Mouse (Mus musculus) gastrocnemius, postnatal 25 days (tissue): ENCODE results near the gene Pdia3. TPM values are rescaled to one million over a fixed set of nuclear protein-coding genes. Genes with fewer than 3 reads are reported as not detected.
"Not testable (repeated sequence)": the region's sequence is repeated elsewhere in the genome, so short reads cannot be mapped to it uniquely, and the experiment has no call there.

ENCODE experiments used
- DNase-seq: peaks from one replicate; pipeline ENCODE4 v3.0.0; 2022
- microRNA-seq, 2 experiments: library from miRNA; unstranded; fragments of <30 nt; microRNA quantifications; one replicate each; pipeline ENCODE4 v1.2.0; 2021; ENCODE audit warnings: borderline replicate concordance in 2 of 2
- total RNA-seq, 2 experiments: library from RNA; stranded (reverse); gene quantifications; 1 replicate in 1 of 2; 2 replicates in 1 of 2; pipeline ENCODE4 v1.2.3; 2021

The Pdia3 gene
- total RNA-seq, 2 experiments from 2014 or later, result 46.2 to 51.0 TPM

GRCm38 (mm10) chr2:121477491-121478266 is 64.1 kb downstream of the Pdia3 start:
- no peak for DNase-seq

DNA sequence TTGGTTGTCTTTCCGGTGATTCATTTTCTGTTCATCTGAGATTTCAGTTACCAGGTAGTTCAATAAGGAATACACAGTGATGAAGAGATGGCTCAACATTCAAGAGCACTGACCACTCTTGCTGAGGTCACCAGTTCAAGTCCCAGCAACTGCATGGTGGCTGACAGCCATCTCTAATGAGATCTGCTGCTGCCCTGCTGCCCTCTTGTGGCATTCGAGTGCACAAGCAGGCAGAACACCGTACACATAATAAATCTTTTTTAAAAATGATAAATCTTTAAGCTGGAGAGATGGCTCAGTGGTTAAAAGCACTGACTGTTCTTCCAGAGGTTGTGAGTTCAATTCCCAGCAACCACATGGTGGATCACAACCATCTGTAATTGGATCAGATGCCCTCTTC is 66.9 kb downstream of the Pdia3 start:
- DNase-seq, result no peak

GRCm38 (mm10) chr2:121480916-121481315 is 67.3 kb downstream of the Pdia3 start:
- not testable (repeated sequence) for DNase-seq

DNA sequence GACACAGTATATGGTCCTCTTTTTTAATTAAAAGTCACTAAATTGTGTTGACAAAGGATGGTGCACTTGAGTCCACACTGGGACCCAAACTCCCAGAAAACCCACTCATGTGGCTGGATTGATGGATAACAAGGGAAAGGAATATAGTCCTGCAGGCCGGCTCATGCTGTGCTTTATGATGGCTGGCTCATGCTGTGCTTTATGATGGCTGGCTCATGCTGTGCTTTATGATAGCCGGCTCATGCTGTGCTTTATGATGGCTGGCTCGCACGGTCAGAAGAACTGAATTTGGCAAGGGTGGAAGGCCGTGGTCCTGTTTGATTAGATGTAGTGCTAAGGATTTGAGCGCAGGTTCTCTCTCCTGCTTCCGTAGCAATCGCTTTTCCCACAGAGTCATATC is 70.0 kb downstream of the Pdia3 start:
- no peak for DNase-seq

GRCm38 (mm10) chr2:121484403-121484802 is 70.8 kb downstream of the Pdia3 start:
- not testable (repeated sequence) for DNase-seq

Small RNA genes lying within 50 kb of the gene (microRNA-seq; reads per million reads assigned to microRNA genes)
- 0 reads per million in 2 experiments for gene Gm22953

Other genes starting within 250 kb of the Pdia3 start
- gene Tubgcp4, start 243.1 kb upstream of the Pdia3 start, total RNA-seq, result 10 to 100 TPM in 1 of 2 experiments, 1 to 10 TPM in 1; 9.9 to 11.8 TPM
- 1 to 10 TPM; 4.5 to 4.6 TPM for gene Zscan29, start 242.7 kb upstream of the Pdia3 start, total RNA-seq
- 10 to 100 TPM; 13.5 to 16.4 TPM for gene Trp53bp1, start 142.4 kb upstream of the Pdia3 start, total RNA-seq
- gene Map1a, start 124.2 kb upstream of the Pdia3 start, total RNA-seq, result 1 to 10 TPM; 7.0 to 7.8 TPM
- gene Ppip5k1, start 58.4 kb upstream of the Pdia3 start, total RNA-seq, result 10 to 100 TPM; 65.1 to 69.9 TPM
- gene Ckmt1, start 56.1 kb upstream of the Pdia3 start, total RNA-seq, result not detected
- under 1 TPM in 1 of 2 experiments, not detected in 1; 0.08 TPM for gene Strc, start 26.6 kb upstream of the Pdia3 start, total RNA-seq
- gene Catsper2, start within 50 bp of the Pdia3 start, total RNA-seq, result 1 to 10 TPM; 1.9 TPM
- gene Ell3, start 30.5 kb downstream of the Pdia3 start, total RNA-seq, result not detected
- gene Serf2, start 35.4 kb downstream of the Pdia3 start, total RNA-seq, result 100 to 1,000 TPM; 315 to 360 TPM
- gene Hypk, start 39.5 kb downstream of the Pdia3 start, total RNA-seq, result 10 to 100 TPM; 14.2 to 20.2 TPM
- gene Serinc4, start 43.0 kb downstream of the Pdia3 start, total RNA-seq, result not detected
- gene Mfap1b, start 60.3 kb downstream of the Pdia3 start, total RNA-seq, result 10 to 100 TPM; 18.0 to 20.6 TPM
- gene Mfap1a, start 92.9 kb downstream of the Pdia3 start, total RNA-seq, result 10 to 100 TPM; 13.2 to 13.9 TPM
- 1 to 10 TPM; 1.9 to 2.3 TPM for gene Wdr76, start 92.9 kb downstream of the Pdia3 start, total RNA-seq